Mouse (Mus musculus) gastrocnemius, adult 8-10 months (tissue): Measurements from ENCODE around the gene Glyctk. TPM values are rescaled to one million over a fixed set of nuclear protein-coding genes. Genes with fewer than 3 reads are reported as not detected.

Experiments used
- microRNA-seq: library from miRNA; unstranded; fragments of <30 nt; microRNA quantifications from one replicate; pipeline ENCODE4 v1.2.0, GENCODE M21; 2022
- total RNA-seq, 4 experiments: library from RNA; stranded (reverse); gene quantifications; 2 replicates each; pipeline ENCODE4 v1.2.4; 2022

Glyctk gene
- total RNA-seq, 4 experiments from 2014 or later, result 0.61 to 1.5 (median 0.82) TPM

Small RNAs within 50 kb of the gene (microRNA-seq; reads per million reads assigned to microRNA genes)
- gene Mir135a-1 (not detected), gene Mirlet7g (141,420 reads per million, percentile 100 among the genes with 10 or more reads in this experiment)

Other genes with a start within 250 kb of the Glyctk start
- gene Col6a5, start 197.5 kb downstream of the Glyctk start, total RNA-seq, result under 1 TPM in 3 of 4 experiments, not detected in 1; 0.09 to 0.13 (median 0.10) TPM
- not detected for gene Col6a4, start 61.4 kb downstream of the Glyctk start, total RNA-seq
- gene Wdr82, start 12.8 kb upstream of the Glyctk start, total RNA-seq, result 10 to 100 TPM; 15.4 to 25.2 (median 18.1) TPM
- gene Ppm1m, start 41.6 kb upstream of the Glyctk start, total RNA-seq, result 1 to 10 TPM; 2.3 to 4.5 (median 3.3) TPM
- 100 to 1,000 TPM; 129 to 168 (median 143) TPM for gene Twf2, start 45.0 kb upstream of the Glyctk start, total RNA-seq
- gene Tlr9, start 64.5 kb upstream of the Glyctk start, total RNA-seq, result under 1 TPM in 3 of 4 experiments, not detected in 1; 0.10 to 0.43 (median 0.19) TPM
- 100 to 1,000 TPM; 175 to 200 (median 179) TPM for gene Alas1, start 90.5 kb upstream of the Glyctk start, total RNA-seq
- 1 to 10 TPM in 3 of 4 experiments, under 1 TPM in 1; 0.99 to 1.7 (median 1.3) TPM for gene Poc1a, start 122.9 kb upstream of the Glyctk start, total RNA-seq
- 10 to 100 TPM; 15.4 to 53.2 (median 35.0) TPM for gene Dusp7, start 210.5 kb upstream of the Glyctk start, total RNA-seq